Mouse (Mus musculus) gastrocnemius, adult 2 months (tissue): Measurements from ENCODE around the gene Rnpc3. TPM values are rescaled to one million over a fixed set of nuclear protein-coding genes. Genes with fewer than 3 reads are reported as not detected.
"Not testable (repeated sequence)": the region's sequence is repeated elsewhere in the genome, so short reads cannot be mapped to it uniquely, and the experiment has no call there.

ENCODE experiments used
- DNase-seq: peaks from one replicate; pipeline ENCODE4 v3.0.0; 2022
- H3K27ac ChIP-seq: fragments of 200-600 bp; 2 replicates; pipeline ENCODE4 v1.8.1; 2022; ENCODE audit warnings: mild to moderate bottlenecking
- H3K4me3 ChIP-seq: fragments of 200-600 bp; 2 replicates; pipeline ENCODE4 v1.8.1; 2022; ENCODE audit warnings: mild to moderate bottlenecking, moderate library complexity
- CTCF ChIP-seq: fragments of 200-600 bp; IDR thresholded peaks from 2 replicates; pipeline ENCODE4 v1.8.1; 2022; ENCODE audit warnings: antibody characterized with exemption, mild to moderate bottlenecking, moderate library complexity
- intact Hi-C: fragments of 180-260 bp; cut with DNase I; formaldehyde crosslinking; loops from one replicate; pipeline ENCODE4 v1.15.1; 2025
- long read RNA-seq, 2 experiments: library from polyadenylated mRNA; stranded (forward); transcript quantifications; one replicate each; pipeline ENCODE4 v2.0.0; 2021
- total RNA-seq, 2 experiments: library from RNA; stranded (reverse); gene quantifications; 2 replicates each; pipeline ENCODE4 v1.2.3; 2021

Gene Rnpc3
- 1 to 10 TPM; 8.8 to 9.2 TPM for total RNA-seq
- long read RNA-seq, experiment 1, partial matches to known transcripts: 0 of 5 reads
- long read RNA-seq, experiment 1, other reads (novel, unspliced or antisense): 1 of 5 reads
- long read RNA-seq, experiment 2, partial matches to known transcripts: 0 of 2 reads
- long read RNA-seq, experiment 2, other reads (novel, unspliced or antisense): 0 of 2 reads

DNA sequence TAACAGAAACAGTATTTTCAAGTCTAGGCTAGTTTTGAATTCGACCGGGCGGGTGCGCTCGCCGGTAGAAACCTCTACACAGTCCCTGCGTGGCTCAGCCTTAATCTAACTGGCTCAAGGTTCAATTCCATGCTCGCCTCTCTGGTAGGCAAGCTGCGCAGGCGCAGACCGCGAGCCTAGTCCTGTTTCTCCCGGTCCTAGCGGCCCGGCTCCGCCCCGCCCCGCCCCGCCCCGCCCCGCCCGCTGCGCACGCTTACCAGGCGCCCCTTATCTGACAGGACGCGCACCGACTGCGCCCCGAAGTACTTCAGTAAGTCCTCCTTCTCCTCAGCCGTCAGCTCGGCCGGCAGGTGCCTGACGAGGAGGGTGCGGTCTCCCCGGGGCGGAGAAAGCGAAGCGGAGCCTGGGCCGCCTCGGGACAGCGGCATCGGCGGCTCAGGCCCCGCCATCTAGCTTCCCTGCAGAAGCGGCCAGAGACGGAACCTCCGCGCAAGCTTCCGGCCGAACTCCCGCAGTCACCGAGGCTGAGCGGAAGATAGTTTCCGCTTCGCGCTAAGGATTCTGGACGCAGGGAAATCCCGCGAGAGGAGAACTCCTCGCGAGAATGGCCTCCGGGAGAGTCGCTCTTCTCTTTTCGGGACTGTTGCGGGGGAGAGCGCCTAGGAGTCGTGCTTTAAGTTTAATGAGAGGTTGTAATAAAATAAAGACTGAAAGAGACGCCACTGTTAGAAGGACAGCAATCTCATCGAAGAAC lies at the start of gene Rnpc3:
Gene Rnpc3 (minus strand): TSS at position 544 of the 754 bp plus-strand sequence.
- Histone ChIP-seq H3K4me3 (peak within 1 kb of the TSS; percentile 99), H3K27ac (peak within 1 kb of the TSS; percentile 100)
- TF ChIP-seq CTCF: no peak; the same call in 1 of the 2 replicates
- intact Hi-C loops: no loop called here
- peak; percentile 97 for DNase-seq

DNA sequence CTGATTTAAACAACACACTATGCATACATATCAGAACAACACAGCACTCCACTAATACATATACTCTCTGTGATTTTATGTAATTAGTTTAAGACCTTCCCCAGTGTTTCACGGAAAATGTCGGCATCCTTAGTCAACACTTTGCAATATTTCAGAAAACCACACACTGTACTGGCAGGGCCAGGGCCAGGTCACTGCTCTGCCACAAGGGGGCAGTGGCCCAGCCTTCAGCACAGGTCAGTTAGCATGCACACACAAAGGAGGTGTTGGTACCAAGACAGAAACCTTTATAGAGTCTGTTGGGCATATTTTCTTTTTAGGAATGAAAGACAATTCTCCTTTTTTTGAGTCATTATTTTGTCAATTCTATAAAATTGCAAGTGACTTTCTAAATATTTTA lies 27.0 kb upstream of the Rnpc3 start:
- H3K27ac ChIP-seq: no peak overlapping the region
- intact Hi-C loops: no loop called here
- DNase-seq: no peak

DNA sequence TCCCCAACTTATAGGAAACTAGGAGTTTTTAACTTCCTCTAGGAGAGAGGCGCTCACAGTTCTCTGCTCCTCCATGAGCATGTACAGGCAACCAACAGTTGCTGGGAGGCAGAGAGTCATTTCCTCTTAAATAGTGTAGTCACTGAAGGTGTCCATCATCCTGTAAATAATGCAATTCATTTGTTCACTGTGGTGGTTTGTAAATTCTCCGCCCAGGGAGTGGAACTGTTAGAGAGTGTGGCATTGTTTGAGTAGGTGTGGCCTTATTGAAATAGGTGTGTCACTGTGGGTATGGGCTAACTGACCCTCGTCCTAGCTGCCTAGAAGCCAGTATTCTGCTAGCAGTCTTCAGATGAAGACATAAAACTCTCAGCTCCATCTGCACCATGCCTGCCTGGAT lies 24.4 kb upstream of the Rnpc3 start:
- Histone ChIP-seq H3K4me3 (no peak overlapping the region), H3K27ac (no peak overlapping the region)
- no peak for DNase-seq
- intact Hi-C loops: no loop called here
- no peak for TF ChIP-seq CTCF

More for the DNA sequence above, 27.0 kb upstream of the Rnpc3 start:
- peak; percentile 52 for TF ChIP-seq CTCF
- H3K4me3 ChIP-seq: no peak overlapping the region

DNA sequence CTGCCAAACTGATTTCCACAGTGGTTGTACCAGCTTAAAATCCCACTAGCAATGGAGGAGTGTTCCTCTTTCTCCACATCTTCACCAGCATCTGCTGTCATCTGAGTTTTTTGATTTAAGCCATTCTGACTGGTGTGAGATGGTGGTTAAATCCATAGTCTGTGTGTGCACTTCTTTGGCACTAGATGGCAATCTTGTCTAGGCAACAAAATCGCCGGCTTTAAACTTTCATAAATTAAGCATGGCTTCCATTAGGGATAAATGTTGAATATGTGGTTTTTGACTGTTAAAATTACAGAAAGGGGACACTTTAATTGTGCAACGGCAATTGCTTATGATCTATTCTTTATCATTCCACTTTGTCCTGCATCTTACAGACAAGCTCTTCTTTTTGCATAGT lies 21.4 kb upstream of the Rnpc3 start:
- H3K27ac ChIP-seq, intact Hi-C loops, DNase-seq, H3K4me3 ChIP-seq: not testable (repeated sequence)
- peak; percentile 46 for TF ChIP-seq CTCF

DNA sequence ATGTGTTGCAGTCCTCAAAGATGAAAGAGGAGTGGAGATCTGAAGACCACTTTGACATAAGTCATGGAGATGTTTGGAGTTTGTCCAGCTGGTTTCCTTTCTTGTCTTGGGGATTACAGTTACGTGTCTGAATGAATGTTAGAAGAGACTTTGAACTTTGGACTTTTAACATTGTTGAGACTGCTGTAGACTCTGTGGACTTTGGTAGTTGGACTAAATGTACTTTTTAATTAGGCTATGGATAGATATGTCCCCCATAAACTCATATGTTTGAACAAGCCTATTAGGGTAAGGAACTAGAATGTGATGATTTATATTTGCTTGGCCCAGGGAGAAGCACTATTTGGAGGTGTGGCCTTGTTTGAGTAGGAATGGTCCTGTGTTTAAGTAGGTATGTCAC lies 9.6 kb upstream of the Rnpc3 start:
- Histone ChIP-seq H3K27ac (no peak overlapping the region), H3K4me3 (no peak overlapping the region)
- DNase-seq: no peak
- intact Hi-C loops: loop anchor here (2.0 kb wide), 1 partner anchor 13 kb away; no protein-coding TSS in a partner anchor
- TF ChIP-seq CTCF: no peak

DNA sequence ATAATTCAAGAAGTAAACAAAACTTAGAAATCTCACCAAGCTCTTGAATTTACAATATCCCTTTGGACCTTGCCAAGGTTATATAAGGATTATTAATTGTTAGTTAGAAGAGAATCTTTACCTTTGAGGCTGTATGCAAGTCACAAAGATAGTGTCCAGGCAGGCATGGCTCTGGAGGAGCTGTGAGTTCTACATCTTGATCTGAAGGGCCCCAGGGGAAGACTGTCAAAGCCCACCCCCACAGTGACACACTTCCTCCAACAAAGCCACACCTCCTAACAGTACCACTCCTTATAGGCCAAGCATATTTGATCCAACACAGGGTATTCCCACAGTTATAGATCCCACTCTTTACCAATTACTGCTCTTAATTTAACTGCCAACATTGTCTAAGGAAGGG lies 4.3 kb upstream of the Rnpc3 start:
- Histone ChIP-seq H3K27ac (no peak overlapping the region), H3K4me3 (no peak overlapping the region)
- intact Hi-C loops: no loop called here
- no peak for TF ChIP-seq CTCF
- no peak for DNase-seq

DNA sequence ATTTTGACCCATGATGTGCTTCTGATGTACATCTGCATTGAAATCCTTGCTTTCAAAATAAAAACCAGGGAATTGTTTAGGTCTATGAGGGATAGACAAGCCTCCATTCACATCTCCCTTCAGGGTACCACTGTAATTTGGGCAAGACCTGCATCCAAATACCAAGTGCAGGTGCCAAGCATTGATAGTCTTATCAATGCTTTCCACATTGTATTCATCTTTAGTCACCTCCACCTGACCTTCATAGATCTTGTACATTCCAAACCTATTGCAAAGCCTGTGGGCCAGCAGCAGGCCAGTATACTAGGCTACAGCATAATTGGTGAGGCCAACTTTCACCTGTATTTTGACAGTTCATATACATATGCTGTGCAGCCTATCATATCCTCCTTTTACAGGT lies 1.7 kb upstream of the Rnpc3 start:
- H3K4me3 ChIP-seq: no peak overlapping the region
- no peak for TF ChIP-seq CTCF
- H3K27ac ChIP-seq: no peak overlapping the region
- intact Hi-C loops: no loop called here
- DNase-seq: no peak

DNA sequence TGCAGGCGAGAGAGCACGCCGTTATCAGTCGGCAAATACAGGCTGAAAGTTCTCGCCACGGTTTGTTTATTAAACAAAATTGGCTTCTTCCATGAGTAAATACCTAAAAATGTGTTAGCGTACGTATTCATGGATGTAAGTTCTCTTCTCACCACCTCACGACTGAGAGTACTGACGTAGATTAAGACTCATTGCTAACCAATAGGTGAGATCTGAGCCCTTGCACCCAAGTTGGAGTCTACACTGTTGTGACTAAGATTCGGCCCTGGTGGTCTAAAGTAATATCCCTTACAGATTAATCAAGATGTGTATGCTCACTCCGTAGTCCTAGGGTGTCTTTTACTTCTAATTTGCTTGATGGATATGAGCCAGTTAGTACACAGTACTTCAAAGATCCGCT lies 615 bp upstream of the Rnpc3 start:
- H3K4me3 ChIP-seq: peak overlapping the region; percentile 99
- TF ChIP-seq CTCF: no peak
- DNase-seq: no peak
- intact Hi-C loops: no loop called here
- H3K27ac ChIP-seq: peak overlapping the region; percentile 100

DNA sequence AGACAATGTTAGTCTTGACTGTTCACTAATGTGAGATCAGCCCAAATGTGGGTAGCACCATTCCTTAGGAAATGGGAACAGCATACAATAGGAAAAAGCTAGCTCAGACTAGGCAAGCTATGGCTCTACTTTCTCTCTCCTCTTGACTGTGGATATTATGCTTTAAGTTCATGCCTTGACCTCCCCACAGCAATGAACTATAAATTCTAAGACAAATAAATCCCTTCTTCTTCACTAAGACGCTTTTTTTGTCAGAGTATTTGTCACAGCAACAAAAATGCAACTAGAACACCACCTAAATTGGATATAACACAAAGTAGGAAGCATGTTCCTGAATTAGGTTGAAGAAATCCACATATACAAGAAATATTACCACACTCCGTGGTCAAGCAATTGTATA lies 23.4 kb downstream of the Rnpc3 start, which contains the start of gene Amy1:
Gene Amy1 (minus strand): TSS at position 101 of the 400 bp plus-strand sequence.
- intact Hi-C loops: no loop called here

DNA sequence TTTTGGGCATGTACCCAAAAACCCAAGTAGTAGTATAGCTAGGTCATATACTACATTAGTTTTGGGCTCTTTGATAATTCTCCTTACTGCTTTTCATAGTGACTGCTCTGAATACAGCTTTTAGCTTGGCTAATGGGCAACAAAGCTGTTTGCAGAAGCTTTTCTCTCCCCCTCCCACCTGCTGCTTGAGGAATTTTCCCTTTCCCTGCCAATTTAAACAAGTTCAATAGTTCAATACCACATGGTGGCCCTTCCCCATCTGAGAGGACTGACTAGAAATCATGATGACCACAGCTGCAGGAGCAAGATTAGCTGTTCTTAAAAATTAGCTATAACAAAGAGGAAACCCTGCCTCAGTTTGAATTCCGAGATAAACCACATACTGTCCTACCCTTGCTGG lies 39.1 kb downstream of the Rnpc3 start:
- no peak overlapping the region for H3K27ac ChIP-seq
- no peak for TF ChIP-seq CTCF
- H3K4me3 ChIP-seq: no peak overlapping the region
- intact Hi-C loops: no loop called here
- DNase-seq: no peak

More for the DNA sequence above, 23.4 kb downstream of the Rnpc3 start, which contains the start of gene Amy1:
- DNase-seq: no peak
- H3K4me3 ChIP-seq: no peak within 1 kb of the TSS
- no peak for TF ChIP-seq CTCF
- H3K27ac ChIP-seq: no peak within 1 kb of the TSS

DNA sequence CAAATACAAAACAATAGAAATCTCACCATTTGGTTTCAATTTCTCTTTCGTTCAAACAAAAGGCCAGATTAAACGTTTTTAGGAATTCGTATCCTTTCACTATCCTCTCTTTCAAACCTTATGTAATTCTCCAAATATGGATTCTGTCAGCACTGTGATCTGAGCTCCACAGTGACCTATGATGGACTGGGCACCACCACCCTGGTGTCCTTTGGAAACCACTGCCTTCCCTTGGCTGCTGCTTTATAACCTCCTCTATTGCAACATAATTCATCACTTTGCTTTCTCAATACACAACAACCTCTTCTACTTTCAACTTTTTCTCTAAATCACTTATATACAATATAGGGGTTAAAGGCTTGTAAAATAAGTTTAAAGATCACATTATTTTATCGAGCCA lies 55.4 kb downstream of the Rnpc3 start:
- intact Hi-C loops: no loop called here
- Histone ChIP-seq H3K4me3 (peak overlapping the region; percentile 9; the same call in 1 of the 2 replicates), H3K27ac (no peak overlapping the region; the same call in 1 of the 2 replicates)
- peak; percentile 19 for DNase-seq
- TF ChIP-seq CTCF: no peak

DNA sequence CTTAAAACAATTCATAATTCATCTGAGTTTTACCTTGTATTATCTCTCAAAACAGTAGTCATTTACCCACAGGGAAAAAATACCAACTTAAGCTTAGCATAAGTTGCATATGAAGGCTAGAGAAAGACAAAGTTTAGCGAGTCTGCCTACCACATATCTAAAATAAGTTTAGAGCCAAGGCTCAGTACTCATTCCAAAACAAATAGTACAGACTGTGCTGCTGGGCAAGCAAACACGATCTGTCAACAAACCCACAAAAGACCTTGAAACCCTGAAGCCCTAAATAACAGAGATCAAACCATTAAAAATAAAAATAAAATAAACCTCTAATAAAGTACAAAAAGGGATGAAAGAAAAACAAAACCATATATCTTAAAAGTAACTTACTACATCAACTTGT lies 55.8 kb downstream of the Rnpc3 start:
- TF ChIP-seq CTCF: no peak
- no peak for DNase-seq
- intact Hi-C loops: no loop called here
- H3K4me3 ChIP-seq: peak overlapping the region; percentile 9; the same call in 1 of the 2 replicates
- H3K27ac ChIP-seq: no peak overlapping the region; the same call in 1 of the 2 replicates

DNA sequence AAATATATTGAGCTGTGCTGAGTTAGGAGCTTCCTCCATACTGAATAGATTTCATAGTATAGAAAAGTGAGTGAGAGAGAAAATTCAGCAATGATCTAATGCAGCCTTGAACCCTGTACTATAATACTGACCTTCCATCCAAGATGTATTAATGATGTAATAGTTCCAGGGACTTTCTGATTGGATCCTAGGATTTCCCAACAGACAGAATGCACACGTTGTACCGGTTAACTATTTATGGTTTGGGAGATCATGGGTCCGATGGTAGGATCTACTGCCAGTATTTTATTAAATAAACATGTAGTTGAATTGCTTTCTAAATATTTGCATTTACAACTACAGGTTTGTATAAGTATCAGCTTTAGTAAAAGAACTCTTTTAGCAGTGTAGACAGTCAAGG lies 57.8 kb downstream of the Rnpc3 start:
- no peak for DNase-seq
- intact Hi-C loops: no loop called here
- Histone ChIP-seq H3K27ac (no peak overlapping the region), H3K4me3 (no peak overlapping the region)
- no peak for TF ChIP-seq CTCF

Other genes with a start within 250 kb of the Rnpc3 start
- gene Amy2a1, start 97.7 kb downstream of the Rnpc3 start, total RNA-seq: not detected
- 10 to 100 TPM in 1 of 2 experiments, 1 to 10 TPM in 1; 9.4 to 11.2 TPM for gene Amy1, start 23.4 kb downstream of the Rnpc3 start, total RNA-seq